Mouse (Mus musculus) induced T-regulatory cell, adult 2 months (primary cell): ENCODE data around the gene Rnf220.

Experiments
- DNase-seq: peaks from one replicate; pipeline ENCODE4 v3.0.0-alpha.2; 2012; ENCODE audit warnings: low read depth

The Rnf220 gene

GRCm38 (mm10) chr4:117221836-117222235, 275.0 kb downstream of the Rnf220 start:
- DNase-seq, result no peak
